Mouse (Mus musculus) embryo, embryonic 11 days (tissue): Measurements from ENCODE around the gene Slc52a3.
A peak's percentile ranks its signal among the peaks of the same experiment; 100 is the strongest.
"Not testable (repeated sequence)": the region's sequence is repeated elsewhere in the genome, so short reads cannot be mapped to it uniquely, and the experiment has no call there.

Source experiments
- DNase-seq: peaks from one replicate; pipeline ENCODE4 v3.0.0-alpha.2; 2015

Slc52a3 gene

GRCm38 (mm10) chr2:151973595-151974562 lies 22.4 kb upstream of the Slc52a3 start:
- DNase-seq: peak; percentile 56

- no peak for DNase-seq
These were observed 21.0 kb upstream of the Slc52a3 start for GRCm38 (mm10) chr2:151975295-151975694.

- no peak for DNase-seq
These were observed 20.2 kb upstream of the Slc52a3 start for GRCm38 (mm10) chr2:151976067-151976466.

GRCm38 (mm10) chr2:151977689-151978440 lies 18.4 kb upstream of the Slc52a3 start:
- DNase-seq: no peak

- DNase-seq: no peak
These were observed 17.8 kb upstream of the Slc52a3 start for GRCm38 (mm10) chr2:151978494-151978893.

GRCm38 (mm10) chr2:151979470-151980354 lies 16.6 kb upstream of the Slc52a3 start, which contains the start of gene Fam110a:
Gene Fam110a (minus strand): TSS chr2:151980219.
- peak; percentile 94 for DNase-seq

GRCm38 (mm10) chr2:151980355-151980693 lies 16.0 kb upstream of the Slc52a3 start:
- no peak for DNase-seq

- DNase-seq: no peak
These were observed 15.0 kb upstream of the Slc52a3 start for GRCm38 (mm10) chr2:151981268-151981667.

GRCm38 (mm10) chr2:151982476-151982875 lies 13.8 kb upstream of the Slc52a3 start:
- DNase-seq: no peak

- no peak for DNase-seq
These were observed 12.3 kb upstream of the Slc52a3 start for GRCm38 (mm10) chr2:151984019-151984418.

GRCm38 (mm10) chr2:151985426-151986172 lies 10.7 kb upstream of the Slc52a3 start:
- DNase-seq: no peak

- no peak for DNase-seq
These were observed 9.4 kb upstream of the Slc52a3 start for GRCm38 (mm10) chr2:151986958-151987357.

- DNase-seq: no peak
These were observed 7.3 kb upstream of the Slc52a3 start for GRCm38 (mm10) chr2:151988978-151989377.

GRCm38 (mm10) chr2:151990985-151991394 lies 5.3 kb upstream of the Slc52a3 start:
- peak; percentile 41 for DNase-seq

GRCm38 (mm10) chr2:151991446-151991845 lies 4.9 kb upstream of the Slc52a3 start:
- DNase-seq: no peak

GRCm38 (mm10) chr2:151994350-151995122 lies 1.8 kb upstream of the Slc52a3 start:
- DNase-seq: peak; percentile 86

- DNase-seq: not testable (repeated sequence)
These were observed 872 bp downstream of the Slc52a3 start for GRCm38 (mm10) chr2:151997190-151997575.

GRCm38 (mm10) chr2:151997776-151998504 lies 1.6 kb downstream of the Slc52a3 start:
- no peak for DNase-seq

GRCm38 (mm10) chr2:151998505-151998899 lies 2.2 kb downstream of the Slc52a3 start:
- DNase-seq: no peak

GRCm38 (mm10) chr2:151998932-151999331 lies 2.6 kb downstream of the Slc52a3 start:
- no peak for DNase-seq
